Mouse (Mus musculus) intestine, embryonic 15.5 days (tissue): ENCODE measurements at regions not wholly inside any gene's neighbourhood (a gene's known extent, or its start where the extent isn't known, plus 50 kb on each side); places are given as distances from the start of the nearest gene placed in this dataset.

ENCODE experiments used
- ATAC-seq: fragments of 200-750 bp; cut with Nextera tagmentation; 2 replicates; pipeline ENCODE4 v1.8.0; 2017; ENCODE audit warnings: moderate TSS enrichment, moderate library complexity
- H3K27ac ChIP-seq: fragments of 300-500 bp; sonication (generic); 2 replicates; pipeline ENCODE4 v1.5.1; 2015; ENCODE audit warnings: mild to moderate bottlenecking, inconsistent platforms
- H3K27me3 ChIP-seq: fragments of 300-500 bp; sonication (generic); replicated peaks from 2 replicates; pipeline ENCODE4 v1.6.1; 2015; ENCODE audit warnings: inconsistent platforms
- H3K36me3 ChIP-seq: fragments of 300-500 bp; sonication (generic); 2 replicates; pipeline ENCODE4 v1.6.1; 2015; ENCODE audit warnings: inconsistent platforms
- H3K4me1 ChIP-seq: fragments of 300-500 bp; sonication (generic); replicated peaks from 2 replicates; pipeline ENCODE4 v1.6.1; 2015; ENCODE audit warnings: inconsistent platforms
- H3K4me2 ChIP-seq: fragments of 300-500 bp; sonication (generic); replicated peaks from 2 replicates; pipeline ENCODE4 v1.6.1; 2015; ENCODE audit warnings: mild to moderate bottlenecking, inconsistent platforms
- H3K4me3 ChIP-seq: fragments of 300-500 bp; sonication (generic); replicated peaks from 2 replicates; pipeline ENCODE4 v1.5.1; 2015; ENCODE audit warnings: inconsistent platforms
- H3K9ac ChIP-seq: fragments of 300-500 bp; sonication (generic); 2 replicates; pipeline ENCODE4 v1.6.1; 2015; ENCODE audit warnings: inconsistent platforms
- H3K9me3 ChIP-seq: fragments of 300-500 bp; sonication (generic); 2 replicates; pipeline ENCODE4 v1.6.1; 2016; ENCODE audit warnings: inconsistent platforms
- WGBS: fragments of 180-500 bp; shearing (Covaris S2); methylation state at CpG from one replicate; pipeline ENCODE4 v1.1.7; 2015; 5-methylcytosine and 5-hydroxymethylcytosine counted together

DNA sequence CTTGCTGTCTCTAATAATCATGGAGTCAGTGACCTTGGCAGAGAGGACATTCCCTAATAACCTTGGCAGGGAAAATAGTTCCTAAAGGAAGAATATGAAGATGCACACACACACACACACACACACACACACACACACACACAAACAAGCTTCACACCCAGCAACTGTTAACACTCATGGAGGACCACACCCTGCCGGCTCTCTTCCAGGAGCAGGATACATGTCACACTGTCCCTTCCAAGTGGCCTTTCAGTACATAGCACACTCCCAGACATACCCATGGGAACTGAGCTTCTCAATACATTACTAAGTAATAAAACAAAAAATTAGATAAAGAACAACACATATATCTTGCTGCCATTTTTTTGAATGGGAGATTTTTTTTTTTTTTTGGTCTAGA, 170.5 kb upstream of the Mkln1 start:
- no peak overlapping the region for H3K4me2 ChIP-seq
- 90% methylated on average over 1 of the region's 1 CpGs for WGBS
- no peak for ATAC-seq

DNA sequence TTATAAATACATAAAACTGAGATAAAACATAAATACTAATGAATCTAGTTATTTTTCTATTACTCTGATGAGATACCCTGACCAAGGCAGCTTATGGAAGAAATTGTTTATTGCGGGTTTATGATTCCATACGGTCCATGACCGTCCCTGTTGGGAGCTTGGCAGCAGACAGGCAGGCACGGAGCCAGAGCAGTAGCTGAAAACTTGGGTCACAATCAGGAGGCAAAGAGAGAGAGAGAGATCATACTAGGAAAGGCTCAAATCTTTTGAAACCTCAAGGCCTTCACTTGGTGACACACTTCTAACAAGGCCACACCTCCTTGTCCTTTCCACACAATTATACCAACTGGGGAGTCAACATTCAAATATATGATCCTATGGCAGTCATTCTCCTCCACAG, 166.7 kb upstream of the Mkln1 start:
- Histone ChIP-seq H3K9me3 (no peaks in the 10 kb centered on the region), H3K36me3 (no peaks in the 10 kb centered on the region), H3K4me1 (no peaks in the 10 kb centered on the region), H3K27ac (no peak overlapping the region), H3K27me3 (no peaks in the 10 kb centered on the region), H3K4me2 (no peak overlapping the region), H3K4me3 (no peak overlapping the region), H3K9ac (no peak overlapping the region)
- WGBS: 78% methylated on average over 4 of the region's 4 CpGs
- no peak for ATAC-seq

More for the DNA sequence above, 170.5 kb upstream of the Mkln1 start:
- no peak overlapping the region for H3K9ac ChIP-seq
- no peaks in the 10 kb centered on the region for H3K36me3 ChIP-seq
- H3K27ac ChIP-seq: no peak overlapping the region
- H3K27me3 ChIP-seq: 0 out of 2 replicates have a peak, but pooled peaks cover 2% of the 10 kb centered on the region
- H3K4me3 ChIP-seq: no peak overlapping the region
- H3K4me1 ChIP-seq: no peaks in the 10 kb centered on the region
- H3K9me3 ChIP-seq: no peaks in the 10 kb centered on the region

DNA sequence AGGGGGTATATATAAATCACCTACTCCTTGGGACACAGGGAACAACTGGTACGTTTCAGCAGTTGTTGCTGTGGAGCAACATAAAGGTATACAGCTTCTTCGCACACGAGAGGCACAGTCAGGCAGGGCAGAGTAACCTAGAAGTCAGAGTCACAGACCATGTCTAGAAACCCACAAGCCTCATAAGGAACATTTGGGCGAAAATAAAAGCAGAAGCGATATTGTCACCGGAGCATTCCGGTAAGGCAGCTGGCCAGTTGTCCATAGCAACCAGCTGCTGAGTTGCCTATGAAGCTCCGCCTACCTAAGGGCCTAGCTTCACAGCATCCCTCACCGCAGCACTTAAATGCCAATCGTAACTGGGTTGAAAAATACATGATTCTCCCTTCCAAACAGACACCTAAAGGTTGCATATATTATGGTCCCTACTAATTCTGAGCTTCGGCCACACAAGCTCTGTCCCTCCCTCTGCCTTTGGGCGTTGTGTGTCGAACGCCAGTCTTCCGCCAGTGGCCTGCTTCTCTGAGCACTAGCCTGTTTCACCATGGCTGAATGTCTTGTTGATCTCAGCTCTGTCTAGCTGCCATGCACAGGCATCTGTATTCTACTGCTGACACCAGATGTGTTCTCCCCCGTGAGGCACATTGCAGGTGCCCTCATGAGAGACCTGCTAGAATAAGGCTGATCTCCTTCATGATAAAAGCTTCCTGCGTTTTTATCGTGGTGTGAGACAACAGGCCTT, 165.1 kb upstream of the Mkln1 start:
- Histone ChIP-seq H3K36me3 (no peaks in the 10 kb centered on the region), H3K9me3 (no peaks in the 10 kb centered on the region), H3K9ac (no peak overlapping the region), H3K27ac (no peak overlapping the region), H3K4me3 (no peak overlapping the region), H3K4me2 (no peak overlapping the region), H3K4me1 (no peaks in the 10 kb centered on the region), H3K27me3 (no peaks in the 10 kb centered on the region; the same call in 1 of the 2 replicates)
- WGBS: 63% methylated on average over 18 of the region's 18 CpGs
- ATAC-seq: no peak

DNA sequence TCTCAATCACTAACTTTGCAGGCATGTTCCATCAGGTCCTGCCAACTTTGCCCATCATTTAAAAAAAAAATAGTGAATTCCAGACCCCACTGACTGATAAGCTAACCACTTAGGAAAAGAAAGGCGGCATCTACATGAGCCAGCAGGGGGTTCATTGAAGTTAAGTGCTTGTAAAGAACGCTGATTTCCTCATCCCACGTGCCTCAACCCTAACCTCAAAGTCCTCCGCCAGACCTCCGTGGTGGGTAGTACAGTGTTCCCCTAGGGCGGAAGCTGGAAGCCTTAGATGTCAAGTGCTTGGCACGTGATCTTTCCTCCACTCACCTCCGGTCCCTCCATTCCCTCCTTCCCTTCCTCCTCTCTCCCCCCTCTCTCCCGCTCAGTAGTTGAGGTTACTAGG, 158.5 kb upstream of the Mkln1 start:
- no peaks in the 10 kb centered on the region for H3K4me1 ChIP-seq
- ATAC-seq: no peak
- H3K9ac ChIP-seq: no peak overlapping the region
- H3K4me2 ChIP-seq: no peak overlapping the region
- WGBS: 11% methylated on average over 9 of the region's 9 CpGs
- H3K27me3 ChIP-seq: no peaks in the 10 kb centered on the region; the same call in 1 of the 2 replicates
- no peaks in the 10 kb centered on the region for H3K9me3 ChIP-seq
- H3K4me3 ChIP-seq: no peak overlapping the region
- no peaks in the 10 kb centered on the region for H3K36me3 ChIP-seq
- H3K27ac ChIP-seq: no peak overlapping the region

DNA sequence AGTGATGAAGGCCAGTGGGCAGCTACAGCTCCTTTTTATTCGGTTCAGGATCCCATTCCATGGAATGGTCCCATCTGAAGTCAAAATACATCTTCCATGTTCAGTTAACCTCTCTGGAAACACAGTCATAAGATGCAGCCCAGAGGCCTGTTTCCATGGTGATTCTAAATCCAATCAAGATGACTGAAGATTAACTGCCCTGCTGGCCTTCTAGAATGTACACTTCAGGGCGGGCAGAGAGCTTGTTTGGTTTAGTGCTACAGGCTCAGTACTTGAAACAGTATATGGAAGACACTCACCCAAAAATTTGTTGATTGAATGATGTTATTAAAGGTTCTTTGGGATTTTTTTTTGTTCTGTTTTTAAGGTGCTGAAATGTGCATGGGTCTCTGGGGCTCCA, 148.0 kb upstream of the Mkln1 start:
- Histone ChIP-seq H3K27me3 (no peaks in the 10 kb centered on the region), H3K4me1 (no peaks in the 10 kb centered on the region), H3K27ac (no peak overlapping the region), H3K9ac (no peak overlapping the region), H3K4me2 (no peak overlapping the region), H3K36me3 (no peaks in the 10 kb centered on the region), H3K9me3 (no peaks in the 10 kb centered on the region), H3K4me3 (no peak overlapping the region)
- ATAC-seq: no peak
- WGBS: 53% methylated on average over 2 of the region's 2 CpGs

DNA sequence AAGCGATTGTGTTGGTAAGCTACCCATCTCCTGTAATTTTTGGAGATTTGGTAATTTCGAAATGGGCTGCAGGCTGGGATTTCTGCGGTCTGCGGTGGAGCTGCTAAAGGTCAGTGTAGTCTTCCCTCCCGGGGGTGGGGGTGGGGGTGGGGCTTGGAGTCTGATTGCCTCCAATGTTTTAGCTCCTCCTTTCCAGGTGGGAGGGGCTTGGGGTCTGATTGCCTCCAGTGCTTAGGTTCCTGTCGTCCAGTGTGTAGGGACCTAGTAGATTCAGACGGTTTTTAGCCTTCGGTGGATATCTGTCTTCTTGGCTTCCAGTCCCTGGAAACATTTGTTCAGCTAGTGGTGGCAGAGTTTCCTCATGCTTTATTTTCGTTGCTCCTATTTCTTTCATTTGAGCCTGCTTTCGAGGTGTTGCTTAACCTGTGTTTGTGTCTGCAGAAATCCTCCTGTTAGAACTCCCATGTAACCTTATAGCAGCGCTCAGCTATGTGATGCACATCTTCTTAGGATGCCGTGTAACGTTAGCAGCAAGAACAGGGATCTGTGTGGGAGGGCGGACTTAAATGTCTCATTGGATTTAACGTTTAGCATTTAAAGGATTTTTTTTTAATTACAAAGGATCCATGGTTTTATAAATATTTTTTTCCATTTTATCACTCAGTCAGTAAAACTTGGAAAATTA, 145.1 kb upstream of the Mkln1 start:
- WGBS: 24% methylated on average over 15 of the region's 15 CpGs
- no peak overlapping the region for H3K9ac ChIP-seq
- no peaks in the 10 kb centered on the region for H3K36me3 ChIP-seq
- ATAC-seq: peak; percentile 77; the same call in 1 of the 2 replicates
- H3K4me3 ChIP-seq: no peak overlapping the region
- no peaks in the 10 kb centered on the region for H3K9me3 ChIP-seq
- no peaks in the 10 kb centered on the region for H3K4me1 ChIP-seq
- H3K27me3 ChIP-seq: no peaks in the 10 kb centered on the region
- H3K4me2 ChIP-seq: peak overlapping the region; percentile 42; the same call in 1 of the 2 replicates
- H3K27ac ChIP-seq: no peak overlapping the region

DNA sequence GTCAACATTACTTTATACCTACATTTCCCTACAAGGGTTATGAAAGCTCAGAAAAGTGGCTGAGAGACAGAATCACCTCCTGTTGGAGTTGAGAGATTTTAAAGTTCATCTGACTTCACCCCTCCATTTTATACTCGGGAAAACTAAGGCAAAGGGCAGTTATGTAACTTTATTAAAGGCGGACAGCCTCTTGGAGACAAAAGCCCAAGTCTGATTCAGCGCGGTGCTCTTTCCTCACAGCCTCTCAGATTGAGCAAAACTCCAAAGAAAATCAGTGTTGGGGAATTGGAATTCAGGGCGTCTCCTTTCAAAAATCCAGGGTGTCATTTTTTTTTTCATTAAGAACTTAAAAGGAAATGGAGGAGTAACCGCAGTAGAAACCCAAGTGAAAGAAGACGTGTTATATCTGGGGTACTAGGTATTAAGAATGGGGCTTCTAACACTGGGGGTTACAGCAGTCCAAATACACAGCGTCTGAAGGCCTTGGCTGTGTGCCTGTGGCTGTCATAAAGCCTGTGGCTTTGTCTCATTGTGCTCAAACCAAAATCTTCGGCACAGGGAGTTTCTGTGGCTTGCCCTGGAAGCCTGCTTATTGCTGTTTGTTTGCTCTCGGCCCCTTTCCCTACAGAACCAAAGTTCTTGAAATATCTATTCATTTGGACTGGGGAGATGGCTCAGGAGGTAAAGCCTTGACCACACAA, 137.7 kb upstream of the Mkln1 start:
- H3K4me3 ChIP-seq: no peak overlapping the region
- no peaks in the 10 kb centered on the region for H3K36me3 ChIP-seq
- H3K9me3 ChIP-seq: no peaks in the 10 kb centered on the region
- WGBS: 83% methylated on average over 10 of the region's 10 CpGs
- no peak overlapping the region for H3K9ac ChIP-seq
- H3K4me1 ChIP-seq: no peaks in the 10 kb centered on the region
- H3K27ac ChIP-seq: no peak overlapping the region
- no peak for ATAC-seq
- H3K4me2 ChIP-seq: no peak overlapping the region
- H3K27me3 ChIP-seq: no peaks in the 10 kb centered on the region

DNA sequence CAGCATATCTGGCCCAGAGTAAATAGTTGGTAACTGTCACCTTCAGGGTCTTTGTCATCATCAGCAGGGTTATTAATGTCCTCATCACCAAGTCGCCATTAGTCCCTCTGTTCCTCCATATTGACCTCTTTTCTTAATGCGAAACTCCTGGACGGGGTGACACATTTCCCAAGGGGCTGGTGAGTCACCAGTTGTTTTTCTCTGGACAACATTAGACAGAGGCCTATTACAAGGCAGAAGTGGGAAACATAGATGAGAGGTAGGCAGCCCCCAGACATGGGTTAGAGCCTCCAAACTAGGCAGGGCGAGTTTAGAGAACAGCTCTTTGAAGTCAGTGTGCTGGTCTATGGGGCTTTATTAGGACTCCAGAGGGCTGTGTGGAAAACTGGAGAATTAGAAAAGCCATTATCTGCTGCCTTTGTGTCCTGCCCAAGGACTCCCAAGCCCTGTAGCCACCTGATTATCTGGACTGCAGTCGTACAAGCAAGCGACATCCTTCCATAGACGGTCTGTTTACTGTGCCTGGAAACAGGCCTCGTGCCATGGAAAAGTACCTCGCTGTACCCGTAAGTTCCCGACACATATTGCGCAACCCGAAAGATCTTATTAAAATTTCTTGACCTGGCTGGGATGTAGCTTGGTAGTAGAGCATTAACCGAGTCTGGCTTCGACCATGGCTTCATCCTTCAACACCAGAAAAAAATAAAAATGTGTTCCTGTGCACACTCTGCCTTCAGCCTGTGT, 136.6 kb upstream of the Mkln1 start:
- Histone ChIP-seq H3K36me3 (no peaks in the 10 kb centered on the region), H3K9ac (no peak overlapping the region), H3K4me3 (no peak overlapping the region), H3K9me3 (no peaks in the 10 kb centered on the region), H3K27me3 (no peaks in the 10 kb centered on the region), H3K4me1 (no peaks in the 10 kb centered on the region), H3K4me2 (no peak overlapping the region), H3K27ac (no peak overlapping the region)
- no peak for ATAC-seq
- 87% methylated on average over 15 of the region's 15 CpGs for WGBS

DNA sequence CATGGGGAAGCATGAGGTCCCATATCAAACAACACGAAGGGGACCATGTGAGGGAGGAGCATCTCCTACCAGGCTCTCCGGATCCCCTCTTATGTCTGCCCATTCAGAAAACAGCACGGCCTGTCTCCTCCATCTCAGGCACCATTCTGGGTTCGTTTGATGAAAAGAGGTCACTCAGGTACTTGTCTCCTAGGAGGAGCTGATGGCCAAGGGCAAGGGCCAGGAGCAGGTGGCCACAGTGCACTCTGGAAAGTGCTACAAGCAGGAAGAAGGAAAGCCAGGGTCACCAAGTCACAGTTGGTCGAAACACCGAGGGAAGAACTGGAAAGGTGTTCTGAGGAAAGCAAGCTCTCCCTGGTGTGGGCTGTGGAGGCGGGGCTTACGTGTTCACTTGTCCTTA, 135.9 kb upstream of the Mkln1 start:
- 78% methylated on average over 8 of the region's 8 CpGs for WGBS
- no peaks in the 10 kb centered on the region for H3K27me3 ChIP-seq
- H3K4me3 ChIP-seq: no peak overlapping the region
- H3K4me2 ChIP-seq: no peak overlapping the region
- H3K36me3 ChIP-seq: no peaks in the 10 kb centered on the region
- no peaks in the 10 kb centered on the region for H3K4me1 ChIP-seq
- no peaks in the 10 kb centered on the region for H3K9me3 ChIP-seq
- H3K27ac ChIP-seq: no peak overlapping the region
- no peak overlapping the region for H3K9ac ChIP-seq
- no peak for ATAC-seq

DNA sequence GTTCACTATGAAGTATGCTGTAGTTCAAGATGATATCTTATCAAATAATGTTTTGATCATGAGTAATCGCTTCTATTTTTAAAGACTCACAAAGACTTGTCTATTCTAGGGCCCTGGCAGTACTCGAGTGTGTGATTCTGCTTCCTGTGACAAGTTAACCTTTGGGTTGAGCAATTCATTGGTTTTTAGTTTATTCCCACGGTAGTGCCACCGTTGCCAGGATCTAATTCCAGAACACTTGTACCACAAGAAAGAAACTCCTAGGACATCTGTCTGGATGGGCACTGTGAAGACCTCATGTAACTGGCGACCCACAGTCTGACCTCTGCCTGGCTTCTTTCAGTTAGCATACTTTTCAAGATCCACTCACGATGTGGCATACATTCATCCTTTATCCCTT, 134.7 kb upstream of the Mkln1 start:
- no peak overlapping the region for H3K9ac ChIP-seq
- H3K27me3 ChIP-seq: no peaks in the 10 kb centered on the region
- no peak overlapping the region for H3K4me2 ChIP-seq
- no peaks in the 10 kb centered on the region for H3K9me3 ChIP-seq
- 84% methylated on average over 6 of the region's 6 CpGs for WGBS
- H3K36me3 ChIP-seq: no peaks in the 10 kb centered on the region
- no peak overlapping the region for H3K4me3 ChIP-seq
- H3K4me1 ChIP-seq: no peaks in the 10 kb centered on the region
- no peak overlapping the region for H3K27ac ChIP-seq
- no peak for ATAC-seq

DNA sequence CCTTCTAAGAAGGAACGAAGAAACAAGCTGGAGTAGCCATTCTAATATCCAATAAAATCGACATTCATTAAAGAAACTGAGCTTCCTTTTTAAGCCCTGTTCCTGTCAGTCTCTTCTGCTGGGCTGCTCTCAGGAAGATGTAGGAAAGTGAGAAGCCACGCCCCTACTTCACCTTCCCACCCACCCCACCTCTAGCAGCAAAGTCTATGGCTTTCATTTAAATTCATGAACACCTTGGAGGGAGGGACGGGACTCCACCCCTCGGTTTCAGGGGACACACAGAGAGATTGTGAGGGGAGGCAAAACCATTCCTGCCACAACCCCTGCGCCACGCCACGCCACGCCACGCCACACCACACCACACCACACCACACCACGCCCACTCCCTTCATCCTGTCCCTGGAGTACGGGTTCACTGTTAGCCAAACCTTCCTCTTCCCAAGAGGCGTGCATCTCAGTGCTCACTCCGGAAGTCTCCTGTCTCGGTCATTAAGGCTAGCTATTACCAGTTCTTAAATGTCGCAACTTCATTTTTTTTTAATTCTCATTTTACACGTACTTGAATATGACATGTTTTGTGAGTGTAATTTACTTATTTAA, 132.0 kb upstream of the Mkln1 start:
- Histone ChIP-seq H3K9me3 (no peaks in the 10 kb centered on the region), H3K27ac (no peak overlapping the region), H3K4me1 (no peaks in the 10 kb centered on the region), H3K4me2 (no peak overlapping the region), H3K27me3 (no peaks in the 10 kb centered on the region), H3K36me3 (no peaks in the 10 kb centered on the region), H3K4me3 (no peak overlapping the region), H3K9ac (no peak overlapping the region)
- ATAC-seq: no peak
- 69% methylated on average over 17 of the region's 17 CpGs for WGBS

DNA sequence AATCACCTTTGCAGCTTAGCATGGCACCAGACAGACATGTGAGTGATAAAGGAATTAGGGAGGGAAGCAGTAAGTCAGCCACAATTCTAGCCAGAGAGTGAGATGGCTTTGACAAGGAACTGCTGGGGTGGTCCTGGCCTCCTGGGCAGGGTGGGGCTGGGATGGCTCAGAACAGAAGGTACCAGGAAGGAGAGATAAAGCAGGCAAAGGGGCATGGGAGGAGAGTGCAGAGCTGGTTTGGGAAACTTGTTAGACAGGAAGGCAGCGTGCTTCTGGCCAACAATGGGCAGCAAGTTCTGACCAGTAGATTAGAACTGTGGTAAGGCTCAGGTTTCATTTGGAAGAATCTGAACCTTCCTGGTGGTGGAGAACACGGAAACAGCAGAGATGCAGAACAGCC, 130.5 kb upstream of the Mkln1 start:
- Histone ChIP-seq H3K27ac (no peak overlapping the region), H3K36me3 (no peaks in the 10 kb centered on the region), H3K9me3 (no peaks in the 10 kb centered on the region), H3K4me1 (no peaks in the 10 kb centered on the region), H3K27me3 (no peaks in the 10 kb centered on the region), H3K4me2 (no peak overlapping the region), H3K9ac (no peak overlapping the region), H3K4me3 (no peak overlapping the region)
- ATAC-seq: no peak
- WGBS: 66% methylated on average over 2 of the region's 2 CpGs
